Comparison of ENCODE assay signal across 13 mouse cellular contexts in genomic region chr14:120947104-120947503, GRCm38 (mm10). TPM values are rescaled to one million over a fixed set of nuclear protein-coding genes. Genes with fewer than 3 reads are reported as not detected.
A peak's percentile ranks its signal among the peaks of the same experiment; 100 is the strongest.
DNase-seq lines count a peak whose midpoint lies in the region; ATAC-seq lines count a peak whose summit lies in the region.
"Had no signal": no experiment of that assay in that cellular context is flagged by ENCODE, and none has a peak within 500 bp of the region (broad histone marks: within the 10 kb centered on the region; RNA-seq: fewer than 3 reads in every experiment).

No protein-coding gene starts in this region.

- H3K27ac ChIP-seq in heart, embryonic 11.5 days (ENCODE audit: low read depth, low read length): 0 out of 2 replicates have a peak overlapping the region, but pooled peaks have one; percentile 52
- no peak overlapping the region for H3K27ac ChIP-seq in hindbrain, embryonic 15.5 days (replicated peaks)
- 0 out of 2 replicates have a peak overlapping the region, but pooled peaks have one; percentile 0 for H3K27ac ChIP-seq in midbrain, embryonic 15.5 days
- H3K27ac ChIP-seq: stomach, postnatal 0 days had no signal

- intact Hi-C loops in heart, postnatal 14 days (cut with DNase I): no loop called here
- intact Hi-C loops in left cerebral cortex, postnatal 4 days (cut with DNase I): loop anchor here (10.0 kb wide), 1 partner anchor 112 kb away; no protein-coding TSS in a partner anchor

- no peaks in the 10 kb centered on the region for H3K27me3 ChIP-seq in heart, embryonic 11.5 days (ENCODE audit: control insufficient read depth, insufficient read depth, low read length)
- H3K27me3 ChIP-seq in hindbrain, embryonic 15.5 days: no peaks in the 10 kb centered on the region
- H3K27me3 ChIP-seq in midbrain, embryonic 15.5 days (replicated peaks): no peaks in the 10 kb centered on the region

- 0 out of 2 replicates have a peak, but pooled peaks cover 5% of the 10 kb centered on the region for H3K4me1 ChIP-seq in heart, embryonic 11.5 days (ENCODE audit: control insufficient read depth, insufficient read depth, low read length)
- no peaks in the 10 kb centered on the region for H3K4me1 ChIP-seq in hindbrain, embryonic 15.5 days (replicated peaks)
- no peaks in the 10 kb centered on the region for H3K4me1 ChIP-seq in midbrain, embryonic 15.5 days

- no peak overlapping the region for H3K9ac ChIP-seq in heart, embryonic 11.5 days (ENCODE audit: low read depth, low read length)
- H3K9ac ChIP-seq in hindbrain, embryonic 15.5 days: no peak overlapping the region
- H3K9ac ChIP-seq in midbrain, embryonic 15.5 days: no peak overlapping the region

- H3K4me2 ChIP-seq in heart, embryonic 11.5 days: no peak overlapping the region
- H3K4me2 ChIP-seq in hindbrain, embryonic 15.5 days: no peak overlapping the region
- H3K4me2 ChIP-seq in midbrain, embryonic 15.5 days: no peak overlapping the region

- H3K4me3 ChIP-seq in heart, embryonic 11.5 days (ENCODE audit: low read depth, low read length): no peak overlapping the region
- H3K4me3 ChIP-seq in hindbrain, embryonic 15.5 days: no peak overlapping the region
- H3K4me3 ChIP-seq in midbrain, embryonic 15.5 days: no peak overlapping the region
- H3K4me3 ChIP-seq: myocyte had no signal

- no peak for ATAC-seq in heart, embryonic 11.5 days (replicated peaks; ENCODE audit: insufficient number of reproducible peaks, low FRiP score, low TSS enrichment)
- peak; percentile 35; the same call in 1 of the 2 replicates for ATAC-seq in hindbrain, embryonic 15.5 days (ENCODE audit: low FRiP score, low read depth)
- ATAC-seq in midbrain, embryonic 15.5 days (replicated peaks): peak; percentile 62; the same call in 1 of the 2 replicates
- no peak for ATAC-seq in megakaryocyte progenitor cell, adult 5-6 weeks (replicated peaks; ENCODE audit: poor library complexity)
- ATAC-seq: intestine, embryonic 16.5 days had no signal

- no peak for DNase-seq in heart, postnatal 14 days
- peak; percentile 40 for DNase-seq in left cerebral cortex, postnatal 4 days
- no peak for DNase-seq in left cerebral cortex, adult 11 months (ENCODE audit: low spot score)
- no peak for DNase-seq in adrenal gland, adult (ENCODE audit: inconsistent age in 2 of 2, low spot score in 1 of 2)
- DNase-seq: cerebellum, postnatal 36 days; kidney, postnatal 4 days had no signal

- peaks cover 41% of the 10 kb centered on the region for H3K36me3 ChIP-seq in heart, embryonic 11.5 days (ENCODE audit: control insufficient read depth, insufficient read depth, low read length)
- H3K36me3 ChIP-seq in hindbrain, embryonic 15.5 days: peaks cover 57% of the 10 kb centered on the region
- H3K36me3 ChIP-seq in midbrain, embryonic 15.5 days (replicated peaks): peaks cover 35% of the 10 kb centered on the region

- 62% methylated on average over 8 of the region's 8 CpGs for WGBS in heart, embryonic 11.5 days (ENCODE audit: insufficient replicate concordance)
- WGBS in hindbrain, embryonic 15.5 days: 45% methylated on average over 8 of the region's 8 CpGs
- 58% methylated on average over 8 of the region's 8 CpGs for WGBS in midbrain, embryonic 15.5 days

- H3K9me3 ChIP-seq in heart, embryonic 11.5 days (replicated peaks; ENCODE audit: control insufficient read depth, low read length): peaks cover 3% of the 10 kb centered on the region; the same call in 1 of the 2 replicates
- H3K9me3 ChIP-seq in hindbrain, embryonic 15.5 days: no peaks in the 10 kb centered on the region
- H3K9me3 ChIP-seq in midbrain, embryonic 15.5 days: no peaks in the 10 kb centered on the region

RNA-seq across cellular contexts. Expression of gene Ipo5, which starts 36.1 kb away (rescaled TPM):
- 105 and 116 TPM in 2 replicates for polyA plus RNA-seq in heart, embryonic 11.5 days (2014; fragmentation: Nextera tagmentation; extraction: Ambion mirVana)
- 10 to 100 TPM; 79.3 to 81.4 TPM for total RNA-seq in heart, postnatal 14 days (2021)
- 100 to 1,000 TPM; 166 to 175 TPM for total RNA-seq in left cerebral cortex, postnatal 4 days (2021)
- polyA plus RNA-seq in hindbrain, embryonic 15.5 days (2015; fragmentation: Nextera tagmentation; extraction: Ambion mirVana): 56.0 and 58.5 TPM in 2 replicates
- 57.5 and 58.2 TPM in 2 replicates for polyA plus RNA-seq in midbrain, embryonic 15.5 days (2015; fragmentation: Nextera tagmentation; extraction: Ambion mirVana)
- total RNA-seq in megakaryocyte progenitor cell, adult 5-6 weeks (2015): 136 and 143 TPM in 2 replicates
- 203 and 208 TPM in 2 replicates for total RNA-seq in megakaryocyte progenitor cell, adult 5-6 weeks (2017)

Comparison
In these comparisons a context has a peak if more than half of its experiments do, and no peak if none do; other contexts are left out.
1. ATAC-seq: peak in hindbrain, embryonic 15.5 days (single experiment) and midbrain, embryonic 15.5 days (single experiment); none in heart, embryonic 11.5 days (single experiment) and megakaryocyte progenitor cell, adult 5-6 weeks (single experiment).